In genomic region chr10:80403044-80403692, GRCm38 (mm10) we compare ENCODE assay signal across 9 mouse cellular contexts. TPM values are rescaled to one million over a fixed set of nuclear protein-coding genes. Genes with fewer than 3 reads are reported as not detected.
DNase-seq lines count a peak whose midpoint lies in the region; ATAC-seq and TF ChIP-seq lines count a peak whose summit lies in the region.
"Had no signal": no experiment of that assay in that cellular context is flagged by ENCODE, and none has a peak within 500 bp of the region (broad histone marks: within the 10 kb centered on the region; RNA-seq: fewer than 3 reads in every experiment).

No protein-coding gene starts in this region.

- WGBS in kidney, postnatal 0 days, result 90% methylated on average over 4 of the region's 4 CpGs
- 95% methylated on average over 4 of the region's 4 CpGs for WGBS in kidney, embryonic 15.5 days
- 86% methylated on average over 4 of the region's 4 CpGs for WGBS in olfactory bulb, adult 2 months
- 95% methylated on average over 4 of the region's 4 CpGs for WGBS in forebrain, embryonic 13.5 days

- H3K4me2 ChIP-seq in kidney, postnatal 0 days (ENCODE audit: low read length), result no peak overlapping the region
- H3K4me2 ChIP-seq in kidney, embryonic 15.5 days, result no peak overlapping the region
- no peak overlapping the region for H3K4me2 ChIP-seq in forebrain, embryonic 13.5 days
- H3K4me2 ChIP-seq: embryonic facial prominence, embryonic 13.5 days; neural tube, embryonic 13.5 days had no signal

- peaks cover 23% of the 10 kb centered on the region for H3K4me1 ChIP-seq in kidney, postnatal 0 days (replicated peaks; ENCODE audit: insufficient read depth, low read length)
- peaks cover 44% of the 10 kb centered on the region for H3K4me1 ChIP-seq in kidney, embryonic 15.5 days
- peaks cover 32% of the 10 kb centered on the region for H3K4me1 ChIP-seq in olfactory bulb, adult 2 months (ENCODE audit: control insufficient read depth, insufficient read depth, low read length)
- peaks cover 37% of the 10 kb centered on the region for H3K4me1 ChIP-seq in forebrain, embryonic 13.5 days

- H3K36me3 ChIP-seq in kidney, postnatal 0 days (ENCODE audit: insufficient read depth, low read length), result peaks cover 16% of the 10 kb centered on the region
- H3K36me3 ChIP-seq in kidney, embryonic 15.5 days, result peaks cover 39% of the 10 kb centered on the region
- peaks cover 35% of the 10 kb centered on the region for H3K36me3 ChIP-seq in forebrain, embryonic 13.5 days (ENCODE audit: poor library complexity, severe bottlenecking)

- H3K27me3 ChIP-seq in kidney, postnatal 0 days (ENCODE audit: insufficient read depth, low read length), result no peaks in the 10 kb centered on the region
- no peaks in the 10 kb centered on the region for H3K27me3 ChIP-seq in kidney, embryonic 15.5 days
- no peaks in the 10 kb centered on the region for H3K27me3 ChIP-seq in forebrain, embryonic 13.5 days
- H3K27me3 ChIP-seq: embryonic facial prominence, embryonic 13.5 days; neural tube, embryonic 13.5 days had no signal

- no peak for ATAC-seq in kidney, postnatal 0 days (replicated peaks; ENCODE audit: low FRiP score, low read depth)
- no peak for ATAC-seq in kidney, embryonic 15.5 days (replicated peaks; ENCODE audit: low FRiP score)
- ATAC-seq in forebrain, embryonic 13.5 days, result no peak

- H3K9ac ChIP-seq in kidney, postnatal 0 days (ENCODE audit: low read depth, low read length), result no peak overlapping the region
- H3K9ac ChIP-seq in kidney, embryonic 15.5 days, result no peak overlapping the region
- H3K9ac ChIP-seq in forebrain, embryonic 13.5 days, result no peak overlapping the region
- H3K9ac ChIP-seq: embryonic facial prominence, embryonic 13.5 days; neural tube, embryonic 13.5 days had no signal

- H3K4me3 ChIP-seq in kidney, postnatal 0 days (replicated peaks; ENCODE audit: low read depth, low read length), result no peak overlapping the region
- H3K4me3 ChIP-seq in kidney, embryonic 15.5 days (replicated peaks), result no peak overlapping the region
- H3K4me3 ChIP-seq in olfactory bulb, adult 2 months (ENCODE audit: insufficient read depth, low read depth, low read length), result no peak overlapping the region
- H3K4me3 ChIP-seq in forebrain, embryonic 13.5 days, result no peak overlapping the region
- H3K4me3 ChIP-seq: embryonic facial prominence, embryonic 13.5 days; neural tube, embryonic 13.5 days had no signal

- no peak for DNase-seq in kidney, postnatal 0 days (ENCODE audit: low spot score)
- peak; percentile 68 for DNase-seq in MN1 (ENCODE audit: low spot score)
- peak; percentile 38 for DNase-seq in c-Kit-positive CD71-positive TER-119-positive erythroid progenitor cells, embryonic 14.5 days (ENCODE audit: low spot score)
- no peak for DNase-seq in neural tube, embryonic 10.5 days (ENCODE audit: extremely low spot score, low spot score)

- H3K27ac ChIP-seq in kidney, postnatal 0 days, result no peak overlapping the region
- H3K27ac ChIP-seq in kidney, embryonic 15.5 days, result no peak overlapping the region
- H3K27ac ChIP-seq in olfactory bulb, adult 2 months (ENCODE audit: insufficient read depth, low read depth, low read length), result no peak overlapping the region
- no peak overlapping the region for H3K27ac ChIP-seq in forebrain, embryonic 13.5 days
- H3K27ac ChIP-seq: embryonic facial prominence, embryonic 13.5 days; neural tube, embryonic 13.5 days had no signal

- TF ChIP-seq CTCF in kidney, postnatal 0 days (IDR thresholded peaks at IDR 0.05; ENCODE audit: low read depth), result peak; percentile 62
- TF ChIP-seq CTCF in olfactory bulb, adult 2 months (IDR thresholded peaks at IDR 0.05; ENCODE audit: insufficient read depth, low read depth, low read length), result 0 out of 2 replicates have a peak, but pooled peaks have one; percentile 13

- no peaks in the 10 kb centered on the region for H3K9me3 ChIP-seq in kidney, postnatal 0 days (replicated peaks; ENCODE audit: low read length)
- H3K9me3 ChIP-seq in kidney, embryonic 15.5 days (replicated peaks), result no peaks in the 10 kb centered on the region
- H3K9me3 ChIP-seq in forebrain, embryonic 13.5 days (replicated peaks), result no peaks in the 10 kb centered on the region
- H3K9me3 ChIP-seq: embryonic facial prominence, embryonic 13.5 days; neural tube, embryonic 13.5 days had no signal

- no peak for TF ChIP-seq POLR2A in olfactory bulb, adult 2 months (IDR thresholded peaks at IDR 0.05; ENCODE audit: insufficient read depth, low read depth, low read length)

RNA-seq across cellular contexts. Expression of gene Uqcr11, which starts 3.5 kb away (rescaled TPM):
- 1,117 and 1,253 TPM in 2 replicates for polyA plus RNA-seq in kidney, postnatal 0 days (2015; fragmentation: Nextera tagmentation; extraction: Ambion mirVana)
- polyA plus RNA-seq in kidney, embryonic 15.5 days (2015; fragmentation: Nextera tagmentation; extraction: Ambion mirVana), result 790 and 798 TPM in 2 replicates
- polyA plus RNA-seq in olfactory bulb, adult 2 months (2012; ENCODE audit: insufficient read depth, insufficient read length, low replicate concordance, missing spikeins), result not detected in 2 replicates
- 593 and 623 TPM in 2 replicates for polyA plus RNA-seq in forebrain, embryonic 13.5 days (2015; fragmentation: Nextera tagmentation; extraction: Ambion mirVana)

RNA-seq across cellular contexts. Expression of gene Mbd3, which starts 3.8 kb away (rescaled TPM):
- 163 and 165 TPM in 2 replicates for polyA plus RNA-seq in kidney, postnatal 0 days (2015; fragmentation: Nextera tagmentation; extraction: Ambion mirVana)
- polyA plus RNA-seq in kidney, embryonic 15.5 days (2015; fragmentation: Nextera tagmentation; extraction: Ambion mirVana), result 260 and 283 TPM in 2 replicates
- polyA plus RNA-seq in olfactory bulb, adult 2 months (2012; ENCODE audit: insufficient read depth, insufficient read length, low replicate concordance, missing spikeins), result not detected in 2 replicates
- polyA plus RNA-seq in forebrain, embryonic 13.5 days (2015; fragmentation: Nextera tagmentation; extraction: Ambion mirVana), result 304 and 319 TPM in 2 replicates

RNA-seq across cellular contexts. Expression of gene Mex3d, which starts 15.7 kb away (rescaled TPM):
- 6.6 and 7.8 TPM in 2 replicates for polyA plus RNA-seq in kidney, postnatal 0 days (2015; fragmentation: Nextera tagmentation; extraction: Ambion mirVana)
- 7.1 and 8.4 TPM in 2 replicates for polyA plus RNA-seq in kidney, embryonic 15.5 days (2015; fragmentation: Nextera tagmentation; extraction: Ambion mirVana)
- polyA plus RNA-seq in olfactory bulb, adult 2 months (2012; ENCODE audit: insufficient read depth, insufficient read length, low replicate concordance, missing spikeins), result not detected in 2 replicates
- 15.5 and 16.6 TPM in 2 replicates for polyA plus RNA-seq in forebrain, embryonic 13.5 days (2015; fragmentation: Nextera tagmentation; extraction: Ambion mirVana)

RNA-seq across cellular contexts. Expression of gene Tcf3, which starts 30.3 kb away (rescaled TPM):
- 76.4 and 83.7 TPM in 2 replicates for polyA plus RNA-seq in kidney, postnatal 0 days (2015; fragmentation: Nextera tagmentation; extraction: Ambion mirVana)
- 130 and 138 TPM in 2 replicates for polyA plus RNA-seq in kidney, embryonic 15.5 days (2015; fragmentation: Nextera tagmentation; extraction: Ambion mirVana)
- not detected in 2 replicates for polyA plus RNA-seq in olfactory bulb, adult 2 months (2012; ENCODE audit: insufficient read depth, insufficient read length, low replicate concordance, missing spikeins)
- polyA plus RNA-seq in forebrain, embryonic 13.5 days (2015; fragmentation: Nextera tagmentation; extraction: Ambion mirVana), result 112 and 119 TPM in 2 replicates

RNA-seq across cellular contexts. Expression of gene Plk5, which starts 46.9 kb away (rescaled TPM):
- polyA plus RNA-seq in kidney, postnatal 0 days (2015; fragmentation: Nextera tagmentation; extraction: Ambion mirVana), result 0.51 and 1.0 TPM in 2 replicates
- 0.67 and 0.70 TPM in 2 replicates for polyA plus RNA-seq in kidney, embryonic 15.5 days (2015; fragmentation: Nextera tagmentation; extraction: Ambion mirVana)
- not detected in 2 replicates for polyA plus RNA-seq in olfactory bulb, adult 2 months (2012; ENCODE audit: insufficient read depth, insufficient read length, low replicate concordance, missing spikeins)
- polyA plus RNA-seq in forebrain, embryonic 13.5 days (2015; fragmentation: Nextera tagmentation; extraction: Ambion mirVana), result 0.40 and 0.64 TPM in 2 replicates

Comparison
In these comparisons a context has a peak if more than half of its experiments do, and no peak if none do; other contexts are left out.
1. DNase-seq: peak in MN1 (single experiment) and c-Kit-positive CD71-positive TER-119-positive erythroid progenitor cells, embryonic 14.5 days (single experiment); none in kidney, postnatal 0 days (single experiment) and neural tube, embryonic 10.5 days (single experiment).
2. RNA of gene Uqcr11, which starts 3.5 kb away (polyA plus RNA-seq): 1,117 to 1,253 TPM in kidney, postnatal 0 days, 790 to 798 TPM in kidney, embryonic 15.5 days and 593 to 623 TPM in forebrain, embryonic 13.5 days; not detected in olfactory bulb, adult 2 months; every median in the first group is over 100 times any median in the second.